In genomic region chr19:22300906-22301305, GRCm38 (mm10) we compare ENCODE assay signal across 16 mouse cellular contexts.
DNase-seq lines count a peak whose midpoint lies in the region; ATAC-seq and TF ChIP-seq lines count a peak whose summit lies in the region.
"Had no signal": no experiment of that assay in that cellular context is flagged by ENCODE, and none has a peak within 500 bp of the region (broad histone marks: within the 10 kb centered on the region; RNA-seq: fewer than 3 reads in every experiment).

No protein-coding gene starts in this region.

- no peaks in the 10 kb centered on the region for H3K4me1 ChIP-seq in heart, postnatal 0 days (ENCODE audit: control insufficient read depth, insufficient read depth)

- TF ChIP-seq EP300 in heart, postnatal 0 days (IDR thresholded peaks at IDR 0.05; ENCODE audit: low read depth): no peak

- 43% methylated on average over 2 of the region's 2 CpGs for WGBS in heart, postnatal 0 days

- H3K9me3 ChIP-seq in heart, postnatal 0 days (replicated peaks; ENCODE audit: control insufficient read depth, low read length): no peaks in the 10 kb centered on the region
- H3K9me3 ChIP-seq: hindbrain, embryonic 12.5 days; neural tube, embryonic 13.5 days had no signal

- TF ChIP-seq CTCF in heart, postnatal 0 days (IDR thresholded peaks at IDR 0.05; ENCODE audit: low read depth): peak; percentile 22

- no peak overlapping the region for H3K4me3 ChIP-seq in heart, postnatal 0 days (ENCODE audit: low read depth, low read length)
- H3K4me3 ChIP-seq: hindbrain, embryonic 12.5 days; neural tube, embryonic 13.5 days had no signal

- no peak overlapping the region for H3K9ac ChIP-seq in heart, postnatal 0 days (replicated peaks; ENCODE audit: low read depth, low read length)
- H3K9ac ChIP-seq: hindbrain, embryonic 12.5 days; neural tube, embryonic 13.5 days had no signal

- intact Hi-C loops in left cerebral cortex, postnatal 14 days (cut with DNase I): loop anchor here (5.0 to 10.0 kb wide), 6 partner anchors 384 to 926 kb away; partner anchors contain the start of gene Cemip2

- H3K4me2 ChIP-seq in heart, postnatal 0 days (ENCODE audit: low read depth, low read length): no peak overlapping the region
- H3K4me2 ChIP-seq: heart, embryonic 11.5 days; hindbrain, embryonic 12.5 days; liver, embryonic 11.5 days; neural tube, embryonic 13.5 days had no signal

- DNase-seq in heart, postnatal 0 days (ENCODE audit: low spot score): peak; percentile 8
- DNase-seq in heart, adult 11 months: no peak
- DNase-seq in left cerebral cortex, postnatal 14 days (ENCODE audit: low spot score in 2 of 2): peak; percentile 15 to 23
- DNase-seq in left cerebral cortex, adult 8-10 months (ENCODE audit: low spot score in 2 of 2): no peak
- peak; percentile 23 for DNase-seq in NIH3T3 (ENCODE audit: low read depth)
- DNase-seq in layer of hippocampus, postnatal 10 days (ENCODE audit: low spot score in 2 of 2): peak; percentile 18 to 48
- DNase-seq in spleen, adult 18-20 months: no peak
- DNase-seq: kidney, adult 18-20 months; lung, postnatal 4 days; thymus, postnatal 36 days had no signal

- H3K36me3 ChIP-seq in heart, postnatal 0 days (replicated peaks; ENCODE audit: control insufficient read depth, insufficient read depth, low read length): no peaks in the 10 kb centered on the region
- H3K36me3 ChIP-seq: hindbrain, embryonic 12.5 days; neural tube, embryonic 13.5 days had no signal

- ATAC-seq in heart, postnatal 0 days (ENCODE audit: insufficient read depth, low read depth): no peak
- ATAC-seq: CD4-positive, CD25-positive, alpha-beta regulatory T cell, adult 4 months; midbrain, embryonic 16.5 days had no signal

- no peak overlapping the region for H3K27ac ChIP-seq in heart, postnatal 0 days (ENCODE audit: low read depth)
- H3K27ac ChIP-seq: hindbrain, embryonic 12.5 days; neural tube, embryonic 13.5 days had no signal

- H3K27me3 ChIP-seq in heart, postnatal 0 days (ENCODE audit: control insufficient read depth, insufficient read depth, low read length): no peaks in the 10 kb centered on the region
- H3K27me3 ChIP-seq: hindbrain, embryonic 12.5 days; neural tube, embryonic 13.5 days had no signal

Comparison
In these comparisons a context has a peak if more than half of its experiments do, and no peak if none do; other contexts are left out.
1. DNase-seq: peak in heart, postnatal 0 days (single experiment), left cerebral cortex, postnatal 14 days (2 of 2), NIH3T3 (single experiment) and layer of hippocampus, postnatal 10 days (2 of 2); none in heart, adult 11 months (single experiment), left cerebral cortex, adult 8-10 months (0 of 2) and spleen, adult 18-20 months (0 of 2).